In the genomic region with DNA sequence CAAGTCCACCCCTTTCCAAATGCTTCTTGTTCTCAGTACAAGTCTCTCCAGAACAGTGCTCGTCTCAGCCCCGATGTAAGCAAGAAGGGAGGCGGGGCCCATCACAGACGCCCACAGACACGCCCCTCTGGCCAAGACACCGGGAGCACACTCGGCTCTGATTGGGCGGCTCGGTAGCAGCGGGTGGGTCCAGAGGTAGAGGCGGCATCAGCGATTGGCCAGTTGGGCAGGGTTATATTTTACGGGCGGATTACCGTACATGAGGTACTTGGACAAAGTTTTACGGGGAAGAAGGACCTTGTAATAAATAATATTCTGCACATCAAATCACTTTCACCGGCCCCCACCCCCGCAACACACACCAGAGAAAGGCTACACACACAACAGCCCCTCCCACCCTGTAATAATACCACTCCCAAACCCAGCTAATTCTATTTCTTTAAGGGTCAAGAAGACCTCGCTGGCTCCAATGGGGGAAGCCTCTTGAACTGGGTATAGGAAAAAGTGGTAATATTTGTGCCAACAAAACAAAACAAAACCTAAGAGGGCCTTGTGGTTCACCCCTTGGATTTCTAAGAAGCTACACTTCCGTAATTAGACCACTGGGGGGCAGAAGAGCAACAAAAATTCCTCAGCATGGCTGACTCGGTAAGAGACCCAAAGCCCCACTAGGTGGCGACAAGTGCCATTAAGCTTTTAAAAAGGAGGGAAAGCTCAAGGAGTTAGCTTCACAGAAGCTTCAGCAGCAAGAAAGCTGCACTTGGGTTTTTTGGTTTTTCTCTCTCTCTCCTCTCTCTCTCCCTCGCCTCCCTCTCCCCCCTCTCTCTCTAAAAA, we compare ENCODE assay signal across 8 mouse cellular contexts. TPM values are rescaled to one million over a fixed set of nuclear protein-coding genes. Genes with fewer than 3 reads are reported as not detected.
DNase-seq lines count a peak whose midpoint lies in the region; ATAC-seq lines count a peak whose summit lies in the region.

No protein-coding gene starts in this region.

- H3K9me3 ChIP-seq in limb, embryonic 10.5 days (replicated peaks) = no peaks in the 10 kb centered on the region
- H3K9me3 ChIP-seq in midbrain, embryonic 13.5 days = no peaks in the 10 kb centered on the region

- H3K27me3 ChIP-seq in limb, embryonic 10.5 days (ENCODE audit: low read depth, poor library complexity, severe bottlenecking) = no peaks in the 10 kb centered on the region
- H3K27me3 ChIP-seq in midbrain, embryonic 13.5 days = no peaks in the 10 kb centered on the region

- ATAC-seq in midbrain, embryonic 13.5 days = peak; percentile 40

- peaks cover 41% of the 10 kb centered on the region for H3K4me1 ChIP-seq in limb, embryonic 10.5 days
- peaks cover 56% of the 10 kb centered on the region for H3K4me1 ChIP-seq in midbrain, embryonic 13.5 days (replicated peaks)

- H3K27ac ChIP-seq in limb, embryonic 10.5 days = no peak overlapping the region
- no peak overlapping the region for H3K27ac ChIP-seq in midbrain, embryonic 13.5 days

- peak overlapping the region; percentile 94 for H3K4me2 ChIP-seq in midbrain, embryonic 13.5 days (replicated peaks)

- no peak overlapping the region for H3K4me3 ChIP-seq in limb, embryonic 10.5 days
- peak overlapping the region; percentile 70 for H3K4me3 ChIP-seq in midbrain, embryonic 13.5 days (replicated peaks)

- DNase-seq in urinary bladder, postnatal 14 days (ENCODE audit: low spot score) = peak; percentile 89
- DNase-seq in urinary bladder, postnatal 10 days (ENCODE audit: low spot score) = no peak
- DNase-seq in embryo, embryonic 11 days = peak; percentile 96
- peak; percentile 55 to 85 for DNase-seq in gastrocnemius, postnatal 4 days (ENCODE audit: low spot score in 2 of 2)
- DNase-seq in kidney, adult 11 months = peak; percentile 74
- DNase-seq in limb, embryonic 10.5 days (ENCODE audit: low spot score) = peak; percentile 86
- peak; percentile 79 for DNase-seq in skeletal muscle tissue, adult 2 months (ENCODE audit: low read depth, low spot score)

- no peak overlapping the region for H3K9ac ChIP-seq in midbrain, embryonic 13.5 days (replicated peaks)

- H3K36me3 ChIP-seq in limb, embryonic 10.5 days = peaks cover 87% of the 10 kb centered on the region
- H3K36me3 ChIP-seq in midbrain, embryonic 13.5 days = peaks cover 62% of the 10 kb centered on the region

- WGBS in limb, embryonic 10.5 days = 69% methylated on average over 23 of the region's 23 CpGs
- 66% methylated on average over 23 of the region's 23 CpGs for WGBS in midbrain, embryonic 13.5 days

RNA-seq across cellular contexts. Expression of a gene that starts 9.7 kb away (rescaled TPM):
- total RNA-seq in gastrocnemius, postnatal 4 days (2021) = 1 to 10 TPM; 3.2 to 3.5 TPM
- polyA plus RNA-seq in limb, embryonic 10.5 days (2016; fragmentation: Nextera tagmentation; extraction: Ambion mirVana) = 7.1 and 8.1 TPM in 2 replicates
- polyA plus RNA-seq in midbrain, embryonic 13.5 days (2015; fragmentation: Nextera tagmentation; extraction: Ambion mirVana) = 9.5 and 12.3 TPM in 2 replicates

RNA-seq across cellular contexts. Expression of a gene that starts 10.1 kb away (rescaled TPM):
- not detected for total RNA-seq in gastrocnemius, postnatal 4 days (2021)
- not detected in 2 replicates for polyA plus RNA-seq in limb, embryonic 10.5 days (2016; fragmentation: Nextera tagmentation; extraction: Ambion mirVana)
- polyA plus RNA-seq in midbrain, embryonic 13.5 days (2015; fragmentation: Nextera tagmentation; extraction: Ambion mirVana) = not detected in 2 replicates

RNA-seq across cellular contexts. Expression of a gene that starts 29.6 kb away (rescaled TPM):
- not detected for total RNA-seq in gastrocnemius, postnatal 4 days (2021)
- polyA plus RNA-seq in limb, embryonic 10.5 days (2016; fragmentation: Nextera tagmentation; extraction: Ambion mirVana) = 0.13 and 0.14 TPM in 2 replicates
- polyA plus RNA-seq in midbrain, embryonic 13.5 days (2015; fragmentation: Nextera tagmentation; extraction: Ambion mirVana) = 0.15 TPM in 1 of 2 replicates, not detected in the other

RNA-seq across cellular contexts. Expression of a gene that starts 33.0 kb away (rescaled TPM):
- total RNA-seq in gastrocnemius, postnatal 4 days (2021) = 100 to 1,000 TPM; 173 to 176 TPM
- 508 and 553 TPM in 2 replicates for polyA plus RNA-seq in limb, embryonic 10.5 days (2016; fragmentation: Nextera tagmentation; extraction: Ambion mirVana)
- 438 and 468 TPM in 2 replicates for polyA plus RNA-seq in midbrain, embryonic 13.5 days (2015; fragmentation: Nextera tagmentation; extraction: Ambion mirVana)

RNA-seq across cellular contexts. Expression of a gene that starts 35.2 kb away (rescaled TPM):
- 10 to 100 TPM; 25.4 to 27.1 TPM for total RNA-seq in gastrocnemius, postnatal 4 days (2021)
- 112 and 116 TPM in 2 replicates for polyA plus RNA-seq in limb, embryonic 10.5 days (2016; fragmentation: Nextera tagmentation; extraction: Ambion mirVana)
- polyA plus RNA-seq in midbrain, embryonic 13.5 days (2015; fragmentation: Nextera tagmentation; extraction: Ambion mirVana) = 75.4 and 76.6 TPM in 2 replicates
